Mouse (Mus musculus): Measurements from ENCODE around the gene Ifna1.

The Ifna1 gene

GRCm38 (mm10) chr4:88875435-88876095 is 25.7 kb downstream of the Ifna1 start:
- 74% methylated on average over 4 of the region's 4 CpGs for WGBS

DNA sequence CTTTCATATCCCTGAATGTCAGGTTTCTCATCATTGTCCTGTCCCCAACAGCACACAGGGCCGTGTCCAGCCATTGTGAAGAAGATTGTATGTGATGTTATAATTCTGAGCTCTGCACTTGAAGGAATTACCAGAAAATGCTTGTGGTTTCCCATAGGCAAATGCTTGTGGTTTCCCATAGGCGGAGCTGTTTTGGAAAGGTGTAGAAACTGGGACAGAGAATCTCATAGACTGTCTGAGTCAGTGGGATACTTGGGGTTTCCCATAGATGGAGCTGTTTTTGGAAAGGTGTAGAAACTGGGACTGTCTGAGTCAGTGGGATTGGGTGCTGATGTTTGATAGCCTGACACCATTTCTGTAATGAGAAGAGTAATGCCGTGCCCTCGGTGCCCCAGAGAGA is 26.6 kb downstream of the Ifna1 start:
- 86% methylated on average over 4 of the region's 4 CpGs for WGBS

GRCm38 (mm10) chr4:88878246-88878645 is 28.4 kb downstream of the Ifna1 start:
- WGBS: 49% methylated on average over 10 of the region's 10 CpGs

DNA sequence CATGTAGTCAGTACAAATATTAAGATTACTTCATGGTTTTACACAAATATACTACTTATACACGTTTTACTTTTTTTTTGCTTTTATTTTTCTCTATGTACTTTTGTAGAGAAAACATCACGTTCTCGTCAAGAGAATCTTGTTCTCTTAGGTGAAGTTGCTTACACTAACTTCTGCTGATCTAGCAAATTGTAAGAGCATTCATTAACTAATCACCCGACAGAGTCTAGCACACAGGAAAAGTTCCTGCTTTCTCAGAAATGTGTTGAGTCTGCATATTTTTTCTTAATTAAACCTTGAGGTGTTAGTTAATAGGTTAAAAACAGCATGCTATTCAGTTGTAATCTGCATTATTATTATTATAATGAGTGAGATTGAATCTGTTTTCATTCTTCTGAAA is 28.9 kb downstream of the Ifna1 start:
- 66% methylated on average over 4 of the region's 4 CpGs for WGBS

- WGBS: 82% methylated on average over 8 of the region's 8 CpGs
Measured at GRCm38 (mm10) chr4:88880101-88880500, 30.2 kb downstream of the Ifna1 start, which contains the start of gene Ifne. Ifne (minus strand) TSS chr4:88880201.

Measured in cerebral cortex, adult 2 months (tissue).